Mouse (Mus musculus): ENCODE measurements around the gene Adamts5.
A peak's percentile ranks its signal among the peaks of the same experiment; 100 is the strongest.

Adamts5 gene

DNA sequence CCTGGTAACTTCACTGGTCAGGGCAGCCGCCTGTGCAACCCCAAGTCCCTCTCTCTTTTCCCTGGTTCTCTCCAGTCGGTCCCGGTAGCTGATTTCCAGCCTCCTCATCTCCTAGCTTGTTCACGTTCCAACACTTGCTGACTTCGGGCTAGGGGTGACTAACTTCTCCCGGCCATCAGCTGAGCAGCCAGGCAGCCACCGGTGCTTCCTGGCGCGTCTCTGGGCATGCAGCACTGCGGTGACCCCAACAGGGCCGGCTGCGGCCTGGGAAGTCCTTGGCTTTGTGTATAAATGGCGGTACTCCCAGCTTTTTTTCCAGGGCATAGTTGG, at the start of gene Adamts5:
Gene Adamts5, minus strand, starts transcription at position 248 of the 330 bp plus-strand sequence.
- peak; percentile 23 for DNase-seq

DNA sequence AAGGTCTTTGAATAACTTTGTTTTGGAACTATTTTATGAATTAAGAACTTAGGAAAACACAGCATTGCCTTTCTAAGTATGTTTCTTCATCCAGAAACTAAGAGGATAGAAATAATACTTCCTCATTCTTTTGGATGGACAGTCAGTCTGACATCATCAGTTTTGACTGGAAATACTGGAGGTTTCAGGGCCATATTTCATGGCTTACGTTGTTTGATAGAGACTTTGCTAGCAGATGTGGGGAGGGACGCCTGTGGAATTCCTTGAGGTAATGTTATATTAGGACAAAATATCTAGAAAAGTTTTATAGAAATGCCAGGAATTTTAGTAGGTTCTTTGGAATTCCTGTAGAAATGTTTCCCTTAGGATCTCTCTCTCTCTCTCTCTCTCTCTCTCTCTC, 48.7 kb upstream of the Adamts5 start:
- no peak for DNase-seq

DNA sequence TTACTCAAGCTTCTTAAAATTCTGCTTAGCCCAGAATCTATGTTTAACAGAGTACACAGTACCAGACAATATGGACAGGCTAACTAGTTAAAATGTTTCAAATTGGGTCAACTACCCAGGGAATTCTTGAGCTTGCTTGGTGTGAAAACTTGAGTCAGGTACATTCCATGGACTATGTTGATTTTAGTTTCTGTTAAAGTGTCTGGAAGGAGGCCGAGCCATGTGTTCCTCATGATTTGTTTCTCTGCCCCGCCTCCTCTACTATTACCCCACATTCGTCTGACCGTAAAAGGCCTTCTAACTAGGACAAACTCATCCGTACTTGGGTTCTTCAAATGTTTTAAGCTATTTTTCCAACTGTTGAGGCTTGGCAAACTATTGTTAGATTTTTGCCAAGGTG, 24.4 kb upstream of the Adamts5 start:
- no peak for DNase-seq

DNA sequence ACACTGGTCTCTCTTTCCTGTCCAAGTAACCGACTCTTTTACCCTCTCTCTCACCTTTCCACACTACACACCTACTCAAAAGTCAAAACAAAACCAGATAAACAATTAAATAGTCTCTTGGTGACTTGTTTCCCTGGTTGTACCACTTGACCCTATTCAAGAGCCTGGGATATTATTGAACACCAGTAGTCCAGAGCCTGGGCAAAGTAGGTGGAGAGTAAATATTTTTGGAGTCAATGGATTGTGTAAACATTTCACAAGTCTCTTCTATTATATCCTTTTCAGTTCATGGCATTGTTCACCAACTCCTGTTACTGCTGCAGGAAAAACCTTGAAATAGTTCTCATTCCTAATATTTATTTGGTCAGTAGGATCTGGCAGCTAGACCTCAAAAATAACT, 20.8 kb upstream of the Adamts5 start:
- no peak for DNase-seq

DNA sequence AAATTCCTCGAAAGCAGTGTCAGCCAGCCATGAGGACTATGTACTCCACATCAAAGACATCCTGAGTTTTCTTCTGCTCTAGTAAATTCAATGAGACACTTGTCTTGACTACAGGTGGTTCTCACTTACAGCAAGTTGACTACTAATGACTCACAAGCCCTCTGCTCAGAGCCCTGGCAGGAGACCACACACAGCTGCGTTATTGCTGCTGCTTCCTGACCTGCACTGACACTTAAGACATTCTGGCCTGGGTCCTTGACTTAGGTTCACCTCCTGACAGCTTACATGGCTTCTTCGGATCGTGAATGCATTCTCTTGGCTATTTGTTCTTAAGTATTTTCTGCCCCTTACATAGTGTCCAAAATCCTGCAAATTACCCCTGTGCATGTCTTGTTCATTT, 18.5 kb upstream of the Adamts5 start:
- no peak for DNase-seq

DNA sequence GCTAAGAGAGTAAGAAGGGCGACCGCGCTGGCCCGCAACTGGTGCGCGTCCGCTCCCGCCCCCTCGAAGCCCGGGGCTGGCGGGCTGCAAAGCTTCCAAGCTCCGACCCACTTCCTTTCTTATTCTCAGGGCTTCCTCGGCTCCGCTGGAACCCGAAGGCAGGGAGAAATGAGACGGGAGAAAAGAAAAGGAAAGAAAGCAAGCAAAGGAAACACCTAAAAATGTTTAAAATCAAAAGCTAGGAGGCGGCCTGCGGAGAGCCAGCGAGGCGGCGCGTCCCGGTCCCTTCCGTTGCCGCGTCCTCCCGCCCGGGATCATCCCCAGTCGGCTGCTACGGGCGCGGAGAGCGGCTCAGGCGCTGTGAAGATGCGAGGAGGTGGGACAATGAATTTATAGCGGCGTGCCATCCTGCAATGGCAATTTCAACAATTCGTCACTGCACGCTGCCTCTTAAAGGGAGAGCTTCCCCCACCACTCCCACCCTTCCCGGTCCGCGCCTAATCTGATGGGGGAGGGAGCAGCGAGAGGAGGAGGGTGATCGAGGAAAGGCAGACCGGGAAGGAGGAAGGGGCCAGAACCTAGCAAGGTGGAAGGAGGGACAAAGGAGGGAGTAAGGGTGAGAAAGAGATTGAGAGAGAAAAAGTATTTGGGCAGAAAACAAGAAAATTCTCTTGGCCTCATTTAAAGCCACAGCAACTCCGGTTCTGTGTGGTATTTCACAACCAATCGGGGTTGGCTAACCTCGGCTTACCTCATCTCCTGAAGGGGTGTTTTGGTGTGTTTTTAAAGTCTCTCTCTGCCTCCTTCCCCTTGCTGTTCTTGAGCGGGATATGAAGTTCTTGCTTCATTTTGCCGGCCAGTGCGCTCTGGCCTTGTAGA, 687 bp downstream of the Adamts5 start:
- peak; percentile 41 for DNase-seq

DNA sequence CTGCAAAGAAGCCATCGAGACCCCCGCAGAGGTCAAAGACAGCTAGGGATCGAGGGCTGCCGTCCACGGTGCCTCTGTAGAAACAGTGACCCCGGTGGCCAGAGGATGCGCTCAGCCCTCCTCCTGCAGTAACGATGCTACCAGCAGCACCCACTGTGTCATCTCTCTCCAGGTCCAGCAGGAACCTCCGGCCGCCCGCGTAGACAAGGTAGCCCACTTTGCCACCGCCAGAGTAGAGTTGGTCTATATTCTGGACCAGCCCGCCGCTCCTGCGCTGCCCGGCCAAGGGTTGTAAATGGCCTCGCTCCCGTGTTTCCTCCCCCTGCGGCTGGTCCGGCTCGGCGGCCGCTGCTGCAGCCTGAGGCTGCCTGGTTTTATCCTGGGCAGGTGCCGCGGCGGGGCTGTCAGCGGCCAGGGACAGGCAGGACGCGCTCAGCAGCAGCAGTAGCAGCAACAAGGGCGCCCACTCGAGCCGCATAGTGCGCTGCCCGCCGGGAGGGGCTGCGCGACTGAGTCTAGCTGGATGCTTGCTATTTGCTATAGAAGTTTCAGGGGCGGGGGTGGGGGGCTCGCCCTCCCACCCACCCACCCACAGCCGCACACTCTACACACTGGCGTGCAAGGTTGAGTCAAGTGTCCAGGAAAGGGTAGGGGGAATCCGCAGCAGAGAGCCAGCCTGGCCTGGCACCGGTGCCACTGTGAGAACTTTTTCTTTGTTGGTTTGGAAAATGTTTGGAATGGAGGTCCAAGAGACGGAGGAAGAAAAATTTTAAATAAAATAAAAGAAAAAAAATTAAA, 1.6 kb downstream of the Adamts5 start:
- peak; percentile 27 for DNase-seq

DNA sequence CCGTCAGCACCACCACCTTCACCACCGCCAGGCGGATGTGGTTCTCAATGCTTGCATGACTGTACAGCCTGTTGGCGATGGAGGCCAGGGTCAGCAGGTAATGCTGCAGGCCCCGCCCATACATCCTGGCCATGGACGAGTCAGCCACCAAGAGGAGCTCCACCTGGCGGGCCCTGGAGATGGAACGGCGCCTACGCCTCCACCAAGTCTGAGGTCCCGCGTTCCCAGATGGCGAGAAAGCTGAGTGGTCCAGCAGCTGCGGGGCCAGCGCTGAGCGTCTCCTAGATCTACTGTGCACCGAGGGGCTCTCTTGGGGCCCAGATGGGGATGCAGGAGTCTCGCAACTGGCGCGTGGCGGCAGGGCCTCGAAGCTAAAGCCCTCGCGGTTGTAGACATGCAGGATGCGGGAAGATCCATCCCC, 2.3 kb downstream of the Adamts5 start:
- DNase-seq = peak; percentile 40

DNA sequence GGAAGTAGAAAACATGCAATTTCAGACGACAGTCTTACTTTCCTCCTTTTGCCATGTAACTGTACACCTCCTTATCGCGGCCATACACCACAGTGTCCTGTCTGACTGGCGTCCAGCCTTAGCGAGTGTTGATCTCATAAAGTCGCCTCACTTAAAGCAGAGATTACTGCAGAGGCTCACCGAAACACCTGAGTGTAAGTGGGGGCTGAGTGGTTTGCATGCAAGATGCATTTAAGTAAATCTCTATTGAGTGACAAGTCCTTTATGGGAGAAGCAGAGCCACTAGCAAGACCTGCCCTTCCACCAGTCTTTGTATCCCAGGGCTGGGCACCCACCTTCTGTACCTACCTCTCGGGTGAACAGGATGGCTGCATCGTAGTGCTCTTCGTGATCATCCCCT, 2.8 kb downstream of the Adamts5 start:
- DNase-seq = no peak

DNA sequence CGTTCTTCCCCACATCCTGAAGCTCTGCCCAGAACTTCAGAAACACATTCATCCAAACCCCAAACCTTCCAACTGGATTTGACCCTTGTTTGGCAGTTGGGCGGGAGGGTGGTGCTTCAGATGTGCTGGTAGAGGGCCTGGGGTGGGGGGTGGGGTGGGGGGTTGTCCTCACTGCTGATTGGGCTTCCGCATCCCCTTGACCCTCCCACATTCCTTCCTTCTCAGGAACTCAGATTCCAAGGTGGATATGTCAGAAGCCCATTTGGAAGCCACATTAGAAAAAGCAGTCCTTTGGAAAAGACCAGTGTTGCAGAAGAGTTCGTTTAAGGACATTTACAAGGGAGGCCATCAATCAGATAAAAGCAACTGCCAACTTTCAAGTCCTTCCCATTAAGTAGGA, 3.2 kb downstream of the Adamts5 start:
- DNase-seq = peak; percentile 61

DNA sequence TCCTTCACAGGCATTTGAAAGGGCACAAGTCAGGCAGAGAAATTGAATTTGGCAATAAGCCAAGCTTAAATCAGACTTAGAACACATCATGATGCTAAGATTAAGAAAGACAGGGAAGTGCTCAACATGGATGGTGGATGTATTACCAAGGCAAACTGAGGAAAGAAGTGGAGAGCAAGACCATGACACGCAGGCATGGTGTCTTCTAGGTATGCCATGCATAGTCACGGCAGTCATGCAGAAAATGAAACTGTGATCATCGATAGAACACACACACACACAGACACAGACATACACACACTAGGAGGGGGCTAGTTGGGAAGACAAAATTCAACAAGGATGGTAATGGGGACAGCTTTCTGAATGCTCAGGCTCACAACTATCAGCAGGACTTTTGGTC, 3.8 kb downstream of the Adamts5 start:
- no peak for DNase-seq

DNA sequence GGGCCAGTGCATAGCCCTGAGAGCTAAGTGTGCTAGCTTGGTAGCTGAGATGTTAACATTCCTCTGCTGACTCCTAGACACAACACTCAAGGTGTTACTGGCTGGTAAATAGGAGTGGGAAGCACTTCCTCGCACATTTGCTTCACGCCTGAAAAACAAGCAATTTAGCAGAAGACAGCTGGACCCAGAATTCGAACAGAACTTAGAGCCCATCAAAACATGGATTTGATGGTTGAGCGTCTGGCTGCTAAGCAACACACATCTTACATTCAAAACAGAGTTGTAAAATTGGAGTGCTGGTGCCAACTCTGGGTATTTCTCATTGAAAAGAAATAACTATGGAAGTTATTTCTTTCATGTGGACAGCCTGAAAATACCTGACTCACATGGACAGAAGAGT, 5.7 kb downstream of the Adamts5 start:
- no peak for DNase-seq

DNA sequence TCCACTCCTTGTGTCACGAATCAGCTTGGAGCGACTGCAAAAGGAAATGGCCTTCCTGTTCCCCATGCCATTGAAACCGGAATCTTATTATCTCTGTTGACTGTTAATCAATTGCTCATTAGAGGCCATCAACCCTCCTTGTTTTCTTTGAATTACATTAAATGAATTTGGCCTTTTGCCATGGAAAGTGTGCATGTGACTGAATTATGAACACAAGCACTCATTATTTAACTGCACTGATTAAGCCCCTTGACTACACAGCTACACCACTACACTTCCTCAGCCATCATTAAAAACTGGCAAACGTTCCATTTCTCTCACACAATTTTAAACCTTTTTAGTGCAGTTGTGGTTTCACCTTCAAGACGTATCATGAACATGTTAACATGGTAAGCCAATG, 11.8 kb downstream of the Adamts5 start:
- DNase-seq = no peak

DNA sequence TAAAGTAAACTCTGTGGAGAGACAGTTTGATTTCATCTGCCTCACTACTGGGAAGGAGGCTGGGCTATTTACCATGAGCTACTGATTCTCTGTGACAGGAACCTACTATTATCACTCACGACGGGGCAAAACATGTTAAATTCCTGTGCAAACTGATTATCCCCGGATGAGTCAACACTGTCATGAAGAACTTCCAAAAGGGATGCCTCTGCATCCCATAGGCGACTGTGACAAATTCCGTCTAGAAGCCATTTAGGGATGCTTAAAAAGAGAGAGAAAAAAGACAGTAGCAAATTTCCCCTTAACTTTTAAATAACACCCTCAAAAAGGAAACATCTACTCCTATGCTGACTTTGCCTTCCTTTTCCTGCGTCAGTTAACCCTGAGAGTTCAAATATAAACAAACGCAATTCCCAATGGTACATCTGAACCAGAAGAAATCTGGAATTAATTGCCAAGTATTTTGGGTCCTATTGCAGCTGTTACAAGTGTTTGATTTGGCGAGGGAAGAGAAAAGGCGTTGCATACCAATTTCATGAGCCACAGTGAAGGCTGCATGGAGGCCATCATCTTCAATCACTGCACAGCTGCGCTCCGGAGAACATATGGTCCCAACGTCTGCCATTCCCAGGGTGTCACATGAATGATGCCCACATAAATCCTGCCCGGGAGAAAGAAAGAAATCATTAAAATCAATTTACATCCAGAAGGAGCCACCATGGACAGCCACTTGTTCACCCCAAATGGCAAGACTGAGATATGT, 14.2 kb downstream of the Adamts5 start:
- peak; percentile 9 for DNase-seq

DNA sequence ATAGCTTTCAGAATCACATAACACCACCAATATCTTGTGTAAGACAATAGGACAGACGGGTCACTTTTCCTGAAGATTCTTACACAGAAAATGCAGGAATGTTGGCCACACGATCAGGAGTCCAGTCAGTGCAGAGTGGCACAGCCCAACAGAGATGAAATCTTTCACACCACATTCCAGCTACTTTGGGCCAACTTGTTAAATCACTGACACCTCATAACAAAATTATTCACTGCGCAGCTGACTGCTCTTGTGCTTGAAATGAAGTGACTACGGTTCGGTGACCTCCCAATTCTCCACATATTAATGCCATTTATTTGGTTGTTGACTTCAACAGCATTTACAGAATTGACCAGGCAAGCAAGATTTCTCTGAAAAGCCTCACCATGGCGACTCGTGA, 22.6 kb downstream of the Adamts5 start:
- DNase-seq = peak; percentile 5

DNA sequence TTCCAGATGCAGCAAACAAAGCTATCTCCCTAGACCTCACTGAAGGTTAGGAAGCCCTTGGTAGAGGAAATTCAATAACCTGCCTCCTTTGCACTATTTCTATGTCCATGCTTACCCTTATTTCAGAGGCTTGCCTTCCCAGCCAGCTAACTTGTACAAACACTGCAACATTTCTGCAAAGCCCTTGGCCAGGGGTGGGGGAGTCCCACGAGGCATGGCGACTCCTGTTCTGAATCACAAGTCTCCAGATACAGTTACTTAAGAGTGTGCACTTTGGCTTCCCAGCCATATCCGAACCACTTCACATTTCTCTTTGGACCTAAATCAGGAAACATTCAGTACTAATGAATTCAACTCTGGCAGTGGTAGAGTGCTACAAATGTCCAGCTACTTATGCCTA, 27.5 kb downstream of the Adamts5 start:
- DNase-seq = no peak

DNA sequence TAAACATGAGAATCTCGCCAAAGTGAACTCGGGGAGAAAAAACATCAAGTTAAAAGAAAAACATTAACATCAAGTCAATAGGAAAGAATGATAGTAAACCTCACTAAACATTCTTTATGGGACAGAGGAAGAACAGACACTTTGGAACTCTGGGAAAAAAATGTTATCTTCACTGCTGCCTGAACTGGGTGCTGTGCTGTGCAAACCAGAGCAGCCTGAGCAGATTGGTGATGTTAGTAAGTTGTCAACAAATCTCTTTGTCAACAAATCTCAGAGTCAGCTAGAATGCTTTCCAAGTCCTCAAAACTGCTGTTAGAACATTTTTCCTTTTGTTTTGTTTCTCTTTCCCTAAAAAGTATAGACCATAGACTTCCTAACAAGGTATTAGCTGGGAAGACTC, 29.7 kb downstream of the Adamts5 start:
- peak; percentile 4 for DNase-seq

DNA sequence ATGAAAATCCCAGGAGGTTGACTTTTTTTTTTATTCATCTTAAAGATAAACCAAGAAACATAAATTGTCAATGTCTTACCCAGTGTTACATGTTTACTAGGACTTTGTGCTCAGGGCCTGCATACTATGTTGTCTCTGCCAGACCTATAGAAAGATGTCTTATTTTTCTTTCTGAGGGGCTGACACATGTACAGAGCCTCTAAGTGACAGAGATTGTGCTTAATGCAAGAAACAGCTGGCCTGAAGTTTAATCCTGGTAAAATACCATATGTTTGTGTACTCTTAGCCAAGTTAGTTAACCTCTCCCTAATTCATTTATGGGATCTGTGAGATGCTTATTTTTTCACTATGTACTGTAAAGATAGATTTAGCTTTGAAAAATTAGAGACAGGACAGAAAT, 30.4 kb downstream of the Adamts5 start:
- DNase-seq = no peak

DNA sequence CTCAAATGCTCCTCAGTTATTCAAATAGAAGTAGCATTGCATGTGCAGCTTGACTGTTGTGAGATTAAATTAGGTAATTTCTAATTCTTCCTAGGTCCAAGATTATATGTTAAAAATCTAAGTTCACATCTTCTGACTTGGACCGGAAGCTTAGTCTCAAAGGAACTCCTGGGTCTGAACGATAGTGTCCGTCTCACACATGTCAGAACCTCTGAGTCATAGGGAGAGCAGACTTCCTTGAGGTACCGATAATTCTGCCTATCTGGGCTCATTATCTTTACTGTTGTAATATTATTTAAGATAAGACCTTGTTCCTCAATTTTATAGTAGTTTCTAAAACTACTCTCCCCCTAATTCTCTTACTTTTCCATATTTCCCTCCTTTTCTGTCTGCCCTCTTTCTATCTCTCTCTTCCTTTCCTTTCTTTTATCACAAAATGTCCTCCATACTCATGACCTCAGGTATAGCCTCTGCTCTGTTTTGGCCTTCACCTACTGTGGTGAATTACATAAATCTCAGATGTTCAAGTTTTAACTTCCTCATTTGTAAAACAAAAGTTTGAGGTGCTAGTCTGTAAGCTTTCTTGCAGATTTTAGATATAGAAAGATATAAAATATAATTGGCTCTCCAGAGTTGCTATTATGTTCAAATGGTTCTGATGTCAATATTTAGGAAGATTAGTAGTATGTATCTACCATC, 36.8 kb downstream of the Adamts5 start:
- DNase-seq = no peak

DNA sequence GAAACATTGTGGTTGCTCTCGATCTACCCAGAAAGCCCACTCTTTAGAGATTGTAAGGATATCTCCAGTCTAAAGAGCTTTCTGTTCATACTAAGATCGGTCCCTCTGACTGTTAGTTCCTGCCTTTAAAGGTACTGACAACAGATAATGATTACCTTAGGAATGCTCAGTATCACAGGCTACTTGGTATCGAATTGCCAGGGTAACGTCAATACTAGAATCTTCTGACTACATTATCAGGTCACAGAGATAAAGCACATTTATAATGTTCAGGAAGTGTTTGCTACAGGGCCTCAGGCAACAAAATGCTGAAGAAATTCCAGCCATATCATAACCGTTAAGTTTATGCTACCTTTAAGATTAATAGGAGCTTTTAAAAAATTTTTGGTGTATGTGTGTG, 47.1 kb downstream of the Adamts5 start:
- no peak for DNase-seq

DNA sequence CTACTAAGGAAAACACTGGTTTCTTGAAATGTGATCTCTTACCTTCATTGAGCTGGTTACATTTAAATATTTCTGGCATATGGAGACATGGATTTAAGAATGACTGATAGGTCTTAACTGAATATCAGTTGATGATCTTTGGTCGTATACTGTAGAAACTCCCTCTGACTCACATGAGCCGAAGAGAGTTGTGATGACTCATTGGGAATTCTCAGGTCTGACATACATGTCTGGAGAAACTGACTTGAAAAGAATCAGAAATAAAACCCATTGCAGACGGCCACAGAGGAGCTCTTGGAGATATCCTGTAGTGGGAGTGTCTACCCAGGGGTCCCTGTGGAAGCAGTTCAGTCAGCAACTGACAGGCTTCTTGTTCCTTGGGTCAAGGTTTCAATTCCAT, 74.6 kb downstream of the Adamts5 start:
- DNase-seq = no peak

DNA sequence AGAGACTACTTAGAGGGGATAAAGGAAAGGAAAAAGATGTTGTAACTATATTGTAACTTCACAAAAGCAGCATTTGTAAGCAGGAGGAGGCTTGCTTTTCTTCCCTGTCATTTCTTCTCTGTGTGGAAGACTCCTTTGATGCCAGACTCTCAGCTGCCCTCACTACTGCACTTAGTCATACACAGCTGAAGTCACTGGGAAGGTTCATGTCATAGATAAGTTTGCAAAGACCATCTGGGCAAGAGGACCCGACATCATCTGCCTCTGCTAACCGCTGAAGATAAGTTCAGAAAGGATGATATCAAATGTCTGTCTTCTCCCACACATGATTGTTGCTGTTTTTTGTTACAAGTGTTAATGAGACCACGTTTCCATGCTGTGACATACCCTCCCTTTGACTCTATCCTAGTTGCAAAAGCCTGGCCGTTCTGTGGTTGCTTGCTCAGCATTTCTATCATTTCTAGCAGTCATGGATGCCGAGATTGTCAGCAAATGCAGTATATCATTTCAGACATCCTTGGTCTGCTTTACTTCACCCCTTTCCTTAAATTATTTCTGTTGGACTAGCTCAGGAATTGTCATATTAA, 79.2 kb downstream of the Adamts5 start:
- DNase-seq = no peak
